Mouse (Mus musculus) heart, postnatal 0 days (tissue): ENCODE measurements around the gene Serpinc1. TPM values are rescaled to one million over a fixed set of nuclear protein-coding genes. Genes with fewer than 3 reads are reported as not detected.
"Not testable (repeated sequence)": the region's sequence is repeated elsewhere in the genome, so short reads cannot be mapped to it uniquely, and the experiment has no call there.

Source experiments
- ATAC-seq: fragments of 200-750 bp; cut with Nextera tagmentation; 2 replicates; pipeline ENCODE4 v1.8.0; 2017; ENCODE audit warnings: low read depth, moderate number of reproducible peaks, moderate library complexity; ENCODE audit not compliant: insufficient read depth
- DNase-seq: peaks from one replicate; pipeline ENCODE4 v3.0.0-alpha.2; 2016; ENCODE audit warnings: low spot score
- H3K27ac ChIP-seq: fragments of 300-500 bp; sonication (generic); 2 replicates; pipeline ENCODE4 v1.5.1; 2014; ENCODE audit warnings: low read depth, mild to moderate bottlenecking
- H3K27me3 ChIP-seq: fragments of 300-500 bp; sonication (generic); 2 replicates; pipeline ENCODE4 v1.6.1; 2014; ENCODE audit warnings: low read length, mixed read lengths; ENCODE audit not compliant: control insufficient read depth, insufficient read depth
- H3K36me3 ChIP-seq: fragments of 300-500 bp; sonication (generic); replicated peaks from 2 replicates; pipeline ENCODE4 v1.6.1; 2014; ENCODE audit warnings: low read length, mixed read lengths; ENCODE audit not compliant: control insufficient read depth, insufficient read depth
- H3K4me1 ChIP-seq: fragments of 300-500 bp; sonication (generic); 2 replicates; pipeline ENCODE4 v1.6.1; 2014; ENCODE audit warnings: antibody characterized with exemption; ENCODE audit not compliant: control insufficient read depth, insufficient read depth
- H3K4me2 ChIP-seq: fragments of 300-500 bp; sonication (generic); 2 replicates; pipeline ENCODE4 v1.6.1; 2014; ENCODE audit warnings: low read depth, mild to moderate bottlenecking, low read length, moderate library complexity
- H3K4me3 ChIP-seq: fragments of 300-500 bp; sonication (generic); 2 replicates; pipeline ENCODE4 v1.5.1; 2014; ENCODE audit warnings: low read depth, low read length
- H3K9ac ChIP-seq: fragments of 300-500 bp; sonication (generic); replicated peaks from 2 replicates; pipeline ENCODE4 v1.6.1; 2014; ENCODE audit warnings: low read depth, low read length, mixed read lengths
- H3K9me3 ChIP-seq: fragments of 300-500 bp; sonication (generic); replicated peaks from 2 replicates; pipeline ENCODE4 v1.6.1; 2016; ENCODE audit warnings: low read length; ENCODE audit not compliant: control insufficient read depth
- CTCF ChIP-seq: IDR thresholded peaks from 2 replicates; pipeline ENCODE4 v1.5.1; 2016; ENCODE audit warnings: antibody characterized with exemption, control low read depth, low read depth
- EP300 ChIP-seq: IDR thresholded peaks from 2 replicates; pipeline ENCODE4 v1.6.1; 2016; ENCODE audit warnings: antibody characterized with exemption, low read depth
- WGBS: fragments of 180-500 bp; shearing (Covaris S2); extraction: QIAGEN DNeasy Blood & Tissue Kit; methylation state at CpG from one replicate; pipeline ENCODE4 v1.1.7; 2014; 5-methylcytosine and 5-hydroxymethylcytosine counted together
- polyA plus RNA-seq: library from polyadenylated mRNA; unstranded; fragments of >200 nt; fragmentation: Nextera tagmentation; extraction: Ambion mirVana; gene quantifications from 2 replicates; pipeline ENCODE4 v1.2.1, GENCODE M21; 2015
- total RNA-seq: library from RNA; depleted of rRNA; stranded (reverse); fragments of >200 nt; gene quantifications from 2 replicates; pipeline ENCODE4 v1.2.3, GENCODE M21; 2014; ENCODE audit warnings: low replicate concordance

Serpinc1 gene
- total and polyA plus RNA-seq, 2 experiments from 2014 or later = 0.53 to 1.5 TPM

DNA sequence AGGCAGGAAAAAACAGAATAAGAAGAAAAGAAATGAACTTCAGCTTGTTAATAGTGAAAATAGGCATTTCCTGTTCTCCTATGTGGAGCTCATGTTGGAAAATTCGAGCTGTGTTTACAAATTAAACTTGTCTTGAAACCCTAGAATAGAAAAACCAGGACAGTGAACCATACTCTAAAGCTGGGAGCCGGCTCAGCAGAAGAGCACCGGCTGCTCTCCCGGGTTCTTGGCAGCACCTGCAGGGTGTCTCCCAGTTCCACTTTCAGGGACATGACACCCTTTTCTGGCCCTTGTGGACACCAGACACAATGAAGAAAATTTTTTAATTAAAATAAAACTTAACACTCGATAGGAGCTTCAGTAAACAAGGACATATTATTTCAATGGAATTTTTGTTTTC lies 9.7 kb upstream of the Serpinc1 start:
- H3K9ac ChIP-seq = no peak overlapping the region
- no peaks in the 10 kb centered on the region for H3K4me1 ChIP-seq
- ATAC-seq = no peak
- H3K4me2 ChIP-seq = no peak overlapping the region
- H3K9me3 ChIP-seq = no peaks in the 10 kb centered on the region
- no peak for DNase-seq
- 77% methylated on average over 5 of the region's 5 CpGs for WGBS
- peaks cover 67% of the 10 kb centered on the region for H3K36me3 ChIP-seq
- H3K4me3 ChIP-seq = no peak overlapping the region
- H3K27me3 ChIP-seq = no peaks in the 10 kb centered on the region
- H3K27ac ChIP-seq = no peak overlapping the region
- TF ChIP-seq EP300 (no peak), CTCF (no peak)

DNA sequence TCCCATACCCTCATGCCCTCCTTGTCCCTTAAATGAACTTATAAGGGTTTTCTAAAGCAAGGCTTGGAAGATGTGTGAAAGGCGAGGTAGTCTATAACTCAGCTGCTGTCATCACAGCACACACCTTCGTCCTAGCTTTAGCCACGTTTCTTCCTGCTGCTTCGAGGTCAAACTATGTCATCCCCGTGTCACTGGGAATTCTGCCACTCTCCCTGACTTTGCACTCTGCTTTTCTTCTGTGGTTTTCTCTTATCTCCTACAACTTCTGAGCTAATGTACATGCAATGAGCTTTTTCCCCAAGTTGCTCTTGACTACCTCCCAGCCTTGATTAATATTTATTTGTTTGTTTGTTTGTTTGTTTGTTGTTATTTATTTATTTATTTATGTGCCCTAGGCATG lies 1.6 kb downstream of the Serpinc1 start:
- DNase-seq (no peak), ATAC-seq (no peak)
- Histone ChIP-seq H3K4me3 (no peak overlapping the region), H3K9ac (no peak overlapping the region), H3K27me3 (no peaks in the 10 kb centered on the region), H3K27ac (no peak overlapping the region), H3K4me2 (no peak overlapping the region), H3K36me3 (peaks cover 6% of the 10 kb centered on the region), H3K4me1 (no peaks in the 10 kb centered on the region), H3K9me3 (no peaks in the 10 kb centered on the region)
- whole genome bisulfite sequencing = 67% methylated on average over 5 of the region's 5 CpGs
- TF ChIP-seq CTCF = no peak
- no peak for TF ChIP-seq EP300

DNA sequence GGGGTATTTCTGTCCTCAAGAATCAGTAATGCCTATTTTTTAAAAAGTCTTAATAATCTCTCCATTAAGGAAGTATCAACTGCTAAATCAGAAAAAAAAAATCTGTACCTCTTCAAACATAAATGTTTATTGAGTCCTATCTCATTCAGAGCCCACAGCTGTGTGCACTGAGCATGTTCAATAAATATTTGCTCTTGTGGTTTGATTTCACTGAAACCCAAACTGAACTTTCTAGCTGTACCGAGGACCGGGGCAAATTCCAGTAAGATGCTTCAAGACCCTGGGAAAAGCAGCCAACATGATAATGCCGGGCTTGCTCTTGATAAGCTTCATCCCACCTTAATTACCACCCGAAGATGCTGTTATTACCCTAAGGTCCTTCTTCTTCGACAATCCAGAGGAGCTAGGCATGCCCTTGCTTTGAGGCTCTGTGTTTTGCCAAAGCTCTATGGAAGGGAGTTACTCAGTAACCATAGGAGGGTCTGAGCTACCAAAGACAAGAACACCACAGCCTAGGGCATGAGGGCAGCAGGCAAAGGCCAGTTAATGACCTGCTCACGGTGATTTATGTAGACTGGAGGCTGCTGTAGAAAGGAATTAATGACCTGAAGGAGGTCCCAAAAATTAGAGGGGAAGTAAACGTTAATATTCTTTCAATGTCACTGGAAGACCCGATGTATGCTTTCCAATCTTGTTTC lies 2.3 kb downstream of the Serpinc1 start:
- ATAC-seq (no peak), DNase-seq (no peak)
- Histone ChIP-seq H3K4me3 (no peak overlapping the region), H3K4me1 (no peaks in the 10 kb centered on the region), H3K9me3 (no peaks in the 10 kb centered on the region), H3K27me3 (no peaks in the 10 kb centered on the region), H3K4me2 (no peak overlapping the region), H3K27ac (no peak overlapping the region), H3K36me3 (no peaks in the 10 kb centered on the region; the same call in 1 of the 2 replicates), H3K9ac (no peak overlapping the region)
- no peak for TF ChIP-seq CTCF
- no peak for TF ChIP-seq EP300
- 80% methylated on average over 8 of the region's 8 CpGs for WGBS

DNA sequence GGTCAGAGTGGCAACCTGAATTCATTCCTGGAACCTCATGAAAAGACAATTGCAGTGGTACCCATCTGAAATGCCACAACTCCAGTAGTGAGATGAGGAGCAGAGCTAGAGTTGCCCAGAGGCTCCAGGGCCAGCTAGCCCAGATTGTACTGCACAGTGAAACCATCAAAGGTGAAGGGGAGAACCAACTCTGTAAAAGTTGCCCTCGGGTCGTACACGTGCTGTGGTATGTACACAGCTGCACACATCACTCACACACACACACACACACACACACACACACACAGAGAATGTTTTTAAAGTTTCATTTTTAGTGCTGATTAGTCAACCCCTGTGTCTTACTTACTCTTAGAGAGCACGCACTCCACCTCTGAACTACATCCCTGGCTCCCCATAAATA lies 3.0 kb downstream of the Serpinc1 start:
- H3K4me1 ChIP-seq = no peaks in the 10 kb centered on the region
- no peak for TF ChIP-seq EP300
- no peak for TF ChIP-seq CTCF
- 90% methylated on average over 4 of the region's 4 CpGs for WGBS
- H3K4me3 ChIP-seq = no peak overlapping the region
- DNase-seq (no peak), ATAC-seq (no peak)
- no peaks in the 10 kb centered on the region for H3K9me3 ChIP-seq
- H3K27me3 ChIP-seq = no peaks in the 10 kb centered on the region
- H3K9ac ChIP-seq = no peak overlapping the region
- no peak overlapping the region for H3K27ac ChIP-seq
- no peaks in the 10 kb centered on the region; the same call in 1 of the 2 replicates for H3K36me3 ChIP-seq
- H3K4me2 ChIP-seq = no peak overlapping the region

DNA sequence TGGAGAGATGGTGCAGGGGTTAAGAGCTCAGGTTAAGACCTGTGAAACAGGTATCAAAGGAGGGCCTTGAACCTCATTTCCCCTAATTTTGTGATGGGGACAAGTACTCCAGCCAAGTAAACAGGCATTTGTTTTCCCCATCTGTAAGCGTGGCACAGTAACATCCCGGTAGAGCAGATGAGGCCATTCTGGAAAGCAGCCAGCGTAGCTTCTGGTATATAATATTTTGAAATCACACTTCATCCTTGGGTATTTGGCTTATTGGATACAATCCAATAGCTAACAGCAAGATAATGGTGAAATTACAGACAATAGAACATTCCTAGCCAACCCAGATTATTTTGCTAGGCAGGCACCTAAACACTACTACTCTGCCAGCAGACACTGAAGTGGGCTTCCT lies 4.5 kb downstream of the Serpinc1 start:
- H3K4me1 ChIP-seq = no peaks in the 10 kb centered on the region
- DNase-seq (no peak), ATAC-seq (no peak)
- no peak for TF ChIP-seq EP300
- no peak for TF ChIP-seq CTCF
- H3K9ac ChIP-seq = no peak overlapping the region
- no peak overlapping the region for H3K27ac ChIP-seq
- H3K4me3 ChIP-seq = no peak overlapping the region
- no peak overlapping the region for H3K4me2 ChIP-seq
- H3K27me3 ChIP-seq = no peaks in the 10 kb centered on the region
- no peaks in the 10 kb centered on the region for H3K9me3 ChIP-seq
- WGBS = 69% methylated on average over 3 of the region's 3 CpGs
- H3K36me3 ChIP-seq = no peaks in the 10 kb centered on the region

DNA sequence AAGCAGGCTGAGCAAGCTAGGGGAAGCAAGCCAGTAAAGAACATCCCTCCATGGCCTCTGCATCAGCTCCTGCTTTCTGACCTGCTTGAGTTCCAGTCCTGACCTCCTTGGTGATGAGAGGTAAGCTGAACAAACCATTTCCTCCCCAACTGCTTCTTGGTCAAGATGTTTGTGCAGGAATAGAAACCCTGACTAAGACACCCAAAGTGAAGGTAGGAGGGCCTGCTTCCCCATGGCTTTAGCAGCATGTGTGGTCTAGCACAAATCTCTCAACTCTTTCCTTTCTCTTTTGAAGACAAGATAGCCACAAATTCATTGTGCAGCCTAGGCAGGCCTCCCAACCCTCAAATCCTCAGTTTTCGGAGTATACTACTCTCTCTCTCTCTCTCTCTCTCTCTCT lies 6.3 kb downstream of the Serpinc1 start:
- H3K27ac ChIP-seq, H3K27me3 ChIP-seq, H3K9ac ChIP-seq, H3K9me3 ChIP-seq, ATAC-seq, H3K36me3 ChIP-seq, DNase-seq, H3K4me1 ChIP-seq, H3K4me2 ChIP-seq, H3K4me3 ChIP-seq: not testable (repeated sequence)
- WGBS = 75% methylated on average over 1 of the region's 1 CpGs
